Mouse (Mus musculus) embryo, embryonic 10 days (tissue): Measurements from ENCODE around the gene Cadps2.

Source experiments
- DNase-seq: peaks from one replicate; pipeline ENCODE4 v3.0.0-alpha.2; 2015; ENCODE audit warnings: low spot score

Gene Cadps2

GRCm38 (mm10) chr6:23567651-23568050 lies 271.6 kb downstream of the Cadps2 start:
- no peak for DNase-seq

- no peak for DNase-seq
Observed at GRCm38 (mm10) chr6:23549874-23550273, 289.3 kb downstream of the Cadps2 start.

- no peak for DNase-seq
Observed at GRCm38 (mm10) chr6:23523710-23524109, 315.5 kb downstream of the Cadps2 start.

GRCm38 (mm10) chr6:23522556-23522955 lies 316.7 kb downstream of the Cadps2 start:
- DNase-seq, result no peak

GRCm38 (mm10) chr6:23498611-23499010 lies 340.6 kb downstream of the Cadps2 start:
- DNase-seq, result no peak

GRCm38 (mm10) chr6:23491804-23492203 lies 347.4 kb downstream of the Cadps2 start:
- peak; percentile 69 for DNase-seq

GRCm38 (mm10) chr6:23490431-23490830 lies 348.8 kb downstream of the Cadps2 start:
- no peak for DNase-seq

- DNase-seq, result no peak
Observed at GRCm38 (mm10) chr6:23489046-23489445, 350.2 kb downstream of the Cadps2 start.

GRCm38 (mm10) chr6:23472686-23473085 lies 366.5 kb downstream of the Cadps2 start:
- DNase-seq, result peak; percentile 55

GRCm38 (mm10) chr6:23471830-23472229 lies 367.4 kb downstream of the Cadps2 start:
- DNase-seq, result no peak

GRCm38 (mm10) chr6:23467885-23468284 lies 371.3 kb downstream of the Cadps2 start:
- DNase-seq, result no peak

GRCm38 (mm10) chr6:23462600-23463280 lies 376.5 kb downstream of the Cadps2 start:
- DNase-seq, result peak; percentile 54

- DNase-seq, result peak; percentile 92
Observed at GRCm38 (mm10) chr6:23457748-23458147, 381.5 kb downstream of the Cadps2 start.

GRCm38 (mm10) chr6:23453907-23454306 lies 385.3 kb downstream of the Cadps2 start:
- no peak for DNase-seq

- no peak for DNase-seq
Observed at GRCm38 (mm10) chr6:23439897-23440296, 399.3 kb downstream of the Cadps2 start.

- no peak for DNase-seq
Observed at GRCm38 (mm10) chr6:23410256-23411049, 428.8 kb downstream of the Cadps2 start.

- no peak for DNase-seq
Observed at GRCm38 (mm10) chr6:23394131-23394530, 445.1 kb downstream of the Cadps2 start.

- DNase-seq, result no peak
Observed at GRCm38 (mm10) chr6:23392711-23393110, 446.5 kb downstream of the Cadps2 start.

- no peak for DNase-seq
Observed at GRCm38 (mm10) chr6:23386711-23387110, 452.5 kb downstream of the Cadps2 start.

- DNase-seq, result peak; percentile 24
Observed at GRCm38 (mm10) chr6:23383004-23383347, 456.2 kb downstream of the Cadps2 start.

- DNase-seq, result peak; percentile 59
Observed at GRCm38 (mm10) chr6:23382283-23383003, 456.8 kb downstream of the Cadps2 start.

- no peak for DNase-seq
Observed at GRCm38 (mm10) chr6:23376327-23376726, 462.9 kb downstream of the Cadps2 start.
